Mouse (Mus musculus) cerebellum, adult 2 months (tissue): ENCODE measurements around the gene Snx3. TPM values are rescaled to one million over a fixed set of nuclear protein-coding genes. Genes with fewer than 3 reads are reported as not detected.

ENCODE experiments used
- DNase-seq, 2 experiments: peaks; one replicate each; pipeline ENCODE4 v3.0.0; 2021
- H3K27ac ChIP-seq: fragments of 200-500 bp; 2 replicates; pipeline ENCODE4 v1.5.1; 2012; ENCODE audit warnings: low read length, control low read depth, inconsistent platforms; ENCODE audit not compliant: insufficient read depth
- H3K27me3 ChIP-seq: fragments of 200-500 bp; 2 replicates; pipeline ENCODE4 v1.6.1; 2012; ENCODE audit warnings: inconsistent platforms, mild to moderate bottlenecking, low read length, moderate library complexity; ENCODE audit not compliant: control insufficient read depth, insufficient read depth
- H3K4me1 ChIP-seq: fragments of 200-500 bp; 2 replicates; pipeline ENCODE4 v1.6.1; 2011; ENCODE audit warnings: low read length; ENCODE audit not compliant: control insufficient read depth, insufficient read depth
- H3K4me3 ChIP-seq: fragments of 200-500 bp; replicated peaks from 2 replicates; pipeline ENCODE3; 2011; ENCODE audit warnings: mild to moderate bottlenecking, low read depth, low read length, control low read depth; ENCODE audit not compliant: insufficient read depth
- CTCF ChIP-seq: fragments of 200-500 bp; IDR thresholded peaks from 2 replicates; pipeline ENCODE4 v1.5.1; 2011; ENCODE audit warnings: low read depth, mild to moderate bottlenecking, control low read depth, low read length, moderate library complexity, borderline replicate concordance; ENCODE audit not compliant: insufficient read depth
- POLR2A ChIP-seq: fragments of 200-500 bp; IDR thresholded peaks from 2 replicates; pipeline ENCODE4 v1.6.1; 2011; ENCODE audit warnings: low read length, control low read depth, borderline replicate concordance; ENCODE audit not compliant: insufficient read depth
- WGBS: fragments of 180-500 bp; shearing (Covaris S2); methylation state at CpG from one replicate; pipeline ENCODE4 v1.1.7; 2018; 5-methylcytosine and 5-hydroxymethylcytosine counted together
- polyA plus RNA-seq: library from polyadenylated mRNA; depleted of rRNA; stranded (reverse); fragments of >200 nt; gene quantifications from 2 replicates; pipeline ENCODE4 v1.2.3, GENCODE M21; 2012; rRNA removed

Snx3 gene
- polyA plus RNA-seq, 1 experiment = 388 TPM

DNA sequence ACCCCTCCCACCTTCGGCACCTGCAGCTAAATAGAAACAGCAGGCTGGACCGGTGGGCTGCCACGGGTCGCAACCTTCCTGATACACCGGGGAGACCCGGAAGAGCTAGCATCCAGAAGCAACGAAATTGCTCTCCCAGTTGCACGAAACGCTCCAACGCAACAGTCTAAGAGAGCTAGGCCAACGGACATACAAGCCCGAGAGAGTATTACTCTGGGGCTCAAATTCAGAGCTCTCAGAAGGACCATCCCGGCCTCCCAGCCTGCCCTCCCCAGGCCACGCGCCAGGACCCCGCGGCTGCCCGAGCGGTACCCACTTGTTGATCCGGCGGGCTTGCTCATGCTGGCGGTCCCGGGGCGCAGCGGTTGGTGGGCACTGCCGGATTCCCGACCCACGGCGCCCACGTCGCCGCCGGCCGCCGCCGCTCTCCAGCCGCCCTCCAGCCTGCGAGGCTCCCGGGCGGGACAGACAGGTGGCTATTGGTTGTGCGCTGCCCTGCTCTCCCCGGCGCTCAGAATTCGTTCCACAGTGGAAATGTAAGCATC, 80.8 kb downstream of the Snx3 start:
- H3K4me3 ChIP-seq = no peak overlapping the region
- no peaks in the 10 kb centered on the region; the same call in 1 of the 2 replicates for H3K4me1 ChIP-seq
- WGBS = 2% methylated on average over 44 of the region's 44 CpGs
- peak in 1 of 2 experiments; percentile 50 for DNase-seq
- peaks cover 28% of the 10 kb centered on the region for H3K27me3 ChIP-seq
- H3K27ac ChIP-seq = no peak overlapping the region
- TF ChIP-seq CTCF = no peak
- no peak for TF ChIP-seq POLR2A

GRCm38 (mm10) chr10:42583157-42583872, 81.5 kb downstream of the Snx3 start, which contains the start of the genes Nr2e1 and Ostm1:
Nr2e1 (minus strand) TSS chr10:42583632.
Ostm1 (plus strand) TSS chr10:42583822.
- Histone ChIP-seq H3K27me3 (peaks cover 28% of the 10 kb centered on the region), H3K4me3 (no peak within 1 kb of the TSS), H3K27ac (no peak within 1 kb of the TSS), H3K4me1 (no peaks in the 10 kb centered on the region; the same call in 1 of the 2 replicates)
- no peak for TF ChIP-seq POLR2A
- no peak for TF ChIP-seq CTCF
- peak in 1 of 2 experiments; percentile 54 for DNase-seq
- under 1% methylated on average over 43 of the region's 43 CpGs for WGBS

DNA sequence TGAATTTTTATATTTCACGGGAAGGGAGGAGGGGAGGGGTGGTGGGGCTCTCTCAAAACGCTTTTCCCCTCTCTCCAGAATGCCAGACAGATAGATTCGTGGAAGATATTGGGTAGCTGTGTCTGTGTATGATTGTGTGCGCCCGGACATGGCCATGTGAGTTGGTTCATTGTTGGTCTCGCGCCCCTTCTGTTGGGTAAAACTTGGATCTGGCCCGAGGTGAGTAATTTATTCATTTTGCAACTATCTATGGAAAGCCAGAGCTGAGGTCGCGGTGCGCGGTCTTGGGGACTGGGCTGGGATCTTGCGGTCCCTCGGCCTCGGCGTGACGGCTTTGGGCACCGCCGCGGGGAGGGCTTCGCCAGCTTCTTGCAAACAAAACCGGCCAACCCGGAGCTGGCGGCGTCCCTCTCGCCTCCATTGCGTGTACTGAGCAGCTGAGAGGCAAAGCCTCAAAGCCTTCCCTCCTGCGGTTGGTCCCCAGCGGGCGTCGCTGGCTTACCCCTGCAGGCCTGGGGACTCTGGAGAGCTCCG, 82.1 kb downstream of the Snx3 start:
- H3K27ac ChIP-seq = no peak overlapping the region
- TF ChIP-seq CTCF (no peak), POLR2A (no peak)
- H3K4me1 ChIP-seq = no peaks in the 10 kb centered on the region; the same call in 1 of the 2 replicates
- DNase-seq = peak in 1 of 2 experiments; percentile 27
- H3K4me3 ChIP-seq = no peak overlapping the region
- peaks cover 30% of the 10 kb centered on the region for H3K27me3 ChIP-seq
- 2% methylated on average over 32 of the region's 32 CpGs for WGBS

- no peak for TF ChIP-seq CTCF
- no peak for TF ChIP-seq POLR2A
- WGBS = 2% methylated on average over 37 of the region's 37 CpGs
Observed at GRCm38 (mm10) chr10:42584436-42584983, 82.7 kb downstream of the Snx3 start.

More at GRCm38 (mm10) chr10:42584436-42584983, 82.7 kb downstream of the Snx3 start:
- DNase-seq = no peak
- H3K27ac ChIP-seq = no peak overlapping the region
- no peaks in the 10 kb centered on the region; the same call in 1 of the 2 replicates for H3K4me1 ChIP-seq
- H3K27me3 ChIP-seq = peaks cover 28% of the 10 kb centered on the region
- H3K4me3 ChIP-seq = no peak overlapping the region

Other genes with a start within 250 kb of the Snx3 start
- gene Foxo3, start 225.3 kb upstream of the Snx3 start, polyA plus RNA-seq = 50.5 and 59.9 TPM in 2 replicates
- gene Afg1l, start 23.5 kb upstream of the Snx3 start, polyA plus RNA-seq = 14.9 and 15.2 TPM in 2 replicates
- gene Nr2e1, start 81.6 kb downstream of the Snx3 start, polyA plus RNA-seq = 0.14 and 0.20 TPM in 2 replicates
- gene Ostm1, start 81.8 kb downstream of the Snx3 start, polyA plus RNA-seq = 40.1 and 41.7 TPM in 2 replicates